Mouse (Mus musculus) testis, postnatal 14 days (tissue): ENCODE results near the gene Schip1.

Experiments
- DNase-seq: peaks from one replicate; pipeline ENCODE4 v3.0.0; 2021; ENCODE audit warnings: low spot score

The Schip1 gene

DNA sequence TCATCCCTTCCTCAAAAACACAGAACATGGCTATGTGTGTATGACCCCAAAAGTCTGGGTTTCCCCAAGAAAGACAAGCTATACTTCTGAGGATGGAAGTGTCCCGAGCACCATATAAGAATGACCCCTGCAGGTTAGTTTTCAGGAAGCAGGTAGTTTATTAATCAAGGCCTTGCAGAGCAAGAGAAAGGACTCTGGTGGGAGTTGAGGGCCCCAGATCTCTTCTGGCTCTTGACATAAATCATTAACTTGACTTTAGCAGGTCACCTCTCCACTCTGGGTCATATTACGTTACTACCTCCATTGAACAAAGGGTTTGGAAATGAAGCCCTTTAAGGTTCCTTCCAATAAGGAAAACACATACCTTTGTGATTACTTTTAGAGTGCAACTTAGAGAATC, 610.1 kb downstream of the Schip1 start:
- no peak for DNase-seq

- DNase-seq: no peak
Observed at GRCm38 (mm10) chr3:68675216-68675835, 610.7 kb downstream of the Schip1 start.
